Mouse (Mus musculus): ENCODE results near the gene Slc6a20a. TPM values are rescaled to one million over a fixed set of nuclear protein-coding genes. Genes with fewer than 3 reads are reported as not detected.
A peak's percentile ranks its signal among the peaks of the same experiment; 100 is the strongest.

The Slc6a20a gene
- polyA plus RNA-seq, 1 experiment, result 7.5 TPM

- 100% methylated on average over 2 of the region's 2 CpGs for WGBS
- Histone ChIP-seq H3K36me3 (ENCODE audit: control insufficient read depth, insufficient read depth, low read length) (no peaks in the 10 kb centered on the region), H3K4me1 (replicated peaks; ENCODE audit: control insufficient read depth, insufficient read depth, low read length) (no peaks in the 10 kb centered on the region), H3K27me3 (ENCODE audit: control insufficient read depth, insufficient read depth, low read length) (no peaks in the 10 kb centered on the region), H3K4me3 (ENCODE audit: control insufficient read depth, insufficient read depth, low read length) (no peak overlapping the region), H3K27ac (ENCODE audit: control insufficient read depth, insufficient read depth, low read length) (no peak overlapping the region)
- no peak for TF ChIP-seq CTCF (IDR thresholded peaks at IDR 0.05; ENCODE audit: borderline replicate concordance, control insufficient read depth, extremely low read depth, insufficient read depth, low read length, poor library complexity)
- TF ChIP-seq POLR2A (IDR thresholded peaks at IDR 0.05; ENCODE audit: control insufficient read depth, extremely low read depth, insufficient read depth, low read length, poor library complexity), result no peak
- no peak for DNase-seq
These were observed 28.7 kb downstream of the Slc6a20a start for GRCm38 (mm10) chr9:123649785-123650511.

- H3K27ac ChIP-seq (ENCODE audit: control insufficient read depth, insufficient read depth, low read length), result no peak overlapping the region
- no peaks in the 10 kb centered on the region for H3K27me3 ChIP-seq (ENCODE audit: control insufficient read depth, insufficient read depth, low read length)
- H3K36me3 ChIP-seq (ENCODE audit: control insufficient read depth, insufficient read depth, low read length), result no peaks in the 10 kb centered on the region
- no peak for DNase-seq
- H3K4me3 ChIP-seq (ENCODE audit: control insufficient read depth, insufficient read depth, low read length), result no peak overlapping the region
- H3K4me1 ChIP-seq (replicated peaks; ENCODE audit: control insufficient read depth, insufficient read depth, low read length), result no peaks in the 10 kb centered on the region
- WGBS, result 90% methylated on average over 1 of the region's 1 CpGs
- no peak for TF ChIP-seq POLR2A (IDR thresholded peaks at IDR 0.05; ENCODE audit: control insufficient read depth, extremely low read depth, insufficient read depth, low read length, poor library complexity)
- TF ChIP-seq CTCF (IDR thresholded peaks at IDR 0.05; ENCODE audit: borderline replicate concordance, control insufficient read depth, extremely low read depth, insufficient read depth, low read length, poor library complexity), result no peak
These were observed 38.6 kb downstream of the Slc6a20a start for GRCm38 (mm10) chr9:123640106-123640505.

- WGBS, result 24% methylated on average over 1 of the region's 1 CpGs
- TF ChIP-seq POLR2A (IDR thresholded peaks at IDR 0.05; ENCODE audit: control insufficient read depth, extremely low read depth, insufficient read depth, low read length, poor library complexity) (no peak), CTCF (IDR thresholded peaks at IDR 0.05; ENCODE audit: borderline replicate concordance, control insufficient read depth, extremely low read depth, insufficient read depth, low read length, poor library complexity) (no peak)
- peak; percentile 32 for DNase-seq
- no peaks in the 10 kb centered on the region for H3K27me3 ChIP-seq (ENCODE audit: control insufficient read depth, insufficient read depth, low read length)
- H3K36me3 ChIP-seq (ENCODE audit: control insufficient read depth, insufficient read depth, low read length), result no peaks in the 10 kb centered on the region
- H3K27ac ChIP-seq (ENCODE audit: control insufficient read depth, insufficient read depth, low read length), result no peak overlapping the region
- H3K4me3 ChIP-seq (ENCODE audit: control insufficient read depth, insufficient read depth, low read length), result no peak overlapping the region
- H3K4me1 ChIP-seq (replicated peaks; ENCODE audit: control insufficient read depth, insufficient read depth, low read length), result no peaks in the 10 kb centered on the region
These were observed 40.0 kb downstream of the Slc6a20a start for GRCm38 (mm10) chr9:123638668-123639089.

GRCm38 (mm10) chr9:123638231-123638630, 40.5 kb downstream of the Slc6a20a start:
- DNase-seq, result no peak
- Histone ChIP-seq H3K27me3 (ENCODE audit: control insufficient read depth, insufficient read depth, low read length) (no peaks in the 10 kb centered on the region), H3K4me3 (ENCODE audit: control insufficient read depth, insufficient read depth, low read length) (no peak overlapping the region), H3K36me3 (ENCODE audit: control insufficient read depth, insufficient read depth, low read length) (no peaks in the 10 kb centered on the region), H3K4me1 (replicated peaks; ENCODE audit: control insufficient read depth, insufficient read depth, low read length) (no peaks in the 10 kb centered on the region), H3K27ac (ENCODE audit: control insufficient read depth, insufficient read depth, low read length) (no peak overlapping the region)
- TF ChIP-seq CTCF (IDR thresholded peaks at IDR 0.05; ENCODE audit: borderline replicate concordance, control insufficient read depth, extremely low read depth, insufficient read depth, low read length, poor library complexity) (no peak), POLR2A (IDR thresholded peaks at IDR 0.05; ENCODE audit: control insufficient read depth, extremely low read depth, insufficient read depth, low read length, poor library complexity) (no peak)

GRCm38 (mm10) chr9:123636771-123637170, 41.9 kb downstream of the Slc6a20a start:
- 91% methylated on average over 5 of the region's 5 CpGs for WGBS
- Histone ChIP-seq H3K27me3 (ENCODE audit: control insufficient read depth, insufficient read depth, low read length) (no peaks in the 10 kb centered on the region), H3K4me1 (replicated peaks; ENCODE audit: control insufficient read depth, insufficient read depth, low read length) (no peaks in the 10 kb centered on the region), H3K4me3 (ENCODE audit: control insufficient read depth, insufficient read depth, low read length) (no peak overlapping the region), H3K36me3 (ENCODE audit: control insufficient read depth, insufficient read depth, low read length) (no peaks in the 10 kb centered on the region), H3K27ac (ENCODE audit: control insufficient read depth, insufficient read depth, low read length) (no peak overlapping the region)
- no peak for DNase-seq
- no peak for TF ChIP-seq CTCF (IDR thresholded peaks at IDR 0.05; ENCODE audit: borderline replicate concordance, control insufficient read depth, extremely low read depth, insufficient read depth, low read length, poor library complexity)
- no peak for TF ChIP-seq POLR2A (IDR thresholded peaks at IDR 0.05; ENCODE audit: control insufficient read depth, extremely low read depth, insufficient read depth, low read length, poor library complexity)

GRCm38 (mm10) chr9:123632993-123633392, 45.7 kb downstream of the Slc6a20a start:
- WGBS, result 93% methylated on average over 3 of the region's 3 CpGs
- DNase-seq, result no peak
- H3K4me1 ChIP-seq (replicated peaks; ENCODE audit: control insufficient read depth, insufficient read depth, low read length), result no peaks in the 10 kb centered on the region
- H3K27me3 ChIP-seq (ENCODE audit: control insufficient read depth, insufficient read depth, low read length), result no peaks in the 10 kb centered on the region
- no peak overlapping the region for H3K4me3 ChIP-seq (ENCODE audit: control insufficient read depth, insufficient read depth, low read length)
- no peaks in the 10 kb centered on the region for H3K36me3 ChIP-seq (ENCODE audit: control insufficient read depth, insufficient read depth, low read length)
- TF ChIP-seq CTCF (IDR thresholded peaks at IDR 0.05; ENCODE audit: borderline replicate concordance, control insufficient read depth, extremely low read depth, insufficient read depth, low read length, poor library complexity) (no peak), POLR2A (IDR thresholded peaks at IDR 0.05; ENCODE audit: control insufficient read depth, extremely low read depth, insufficient read depth, low read length, poor library complexity) (no peak)
- no peak overlapping the region for H3K27ac ChIP-seq (ENCODE audit: control insufficient read depth, insufficient read depth, low read length)

All from thymus, adult 2 months (tissue).